Mouse (Mus musculus): Measurements from ENCODE around the gene Ttc12.

Gene Ttc12

GRCm38 (mm10) chr9:49485892-49486311, at the start of gene Ttc12:
TSS of gene Ttc12 (minus strand) at chr9:49486225.
- DNase-seq (ENCODE audit: low spot score), result peak; percentile 66

- DNase-seq (ENCODE audit: low spot score), result no peak
Measured at GRCm38 (mm10) chr9:49534958-49535357, 48.9 kb upstream of the Ttc12 start.

- DNase-seq (ENCODE audit: low spot score), result no peak
Measured at GRCm38 (mm10) chr9:49533912-49534491, 48.0 kb upstream of the Ttc12 start.

- DNase-seq (ENCODE audit: low spot score), result no peak
Measured at GRCm38 (mm10) chr9:49533455-49533854, 47.4 kb upstream of the Ttc12 start.

DNA sequence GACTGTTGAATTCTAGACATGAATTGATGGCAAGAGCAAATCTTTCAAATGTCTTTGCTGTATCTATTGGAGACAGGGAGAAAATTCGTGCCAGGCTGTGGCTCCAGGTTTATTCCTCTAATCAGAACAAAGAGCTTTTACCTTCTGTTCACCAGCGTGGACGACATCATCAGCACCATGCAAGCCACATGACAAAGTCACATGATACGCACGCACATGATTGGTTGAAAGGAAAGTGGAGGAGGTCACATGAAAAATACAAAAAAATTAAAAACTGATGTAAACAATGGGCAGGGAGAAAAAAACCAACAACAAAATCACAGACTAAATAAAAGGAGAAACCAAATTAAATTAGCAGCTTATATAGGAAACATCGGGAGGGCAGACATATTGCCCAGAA, 45.8 kb upstream of the Ttc12 start:
- no peak for DNase-seq (ENCODE audit: low spot score)

- no peak for DNase-seq (ENCODE audit: low spot score)
Measured at GRCm38 (mm10) chr9:49531257-49531656, 45.2 kb upstream of the Ttc12 start.

DNA sequence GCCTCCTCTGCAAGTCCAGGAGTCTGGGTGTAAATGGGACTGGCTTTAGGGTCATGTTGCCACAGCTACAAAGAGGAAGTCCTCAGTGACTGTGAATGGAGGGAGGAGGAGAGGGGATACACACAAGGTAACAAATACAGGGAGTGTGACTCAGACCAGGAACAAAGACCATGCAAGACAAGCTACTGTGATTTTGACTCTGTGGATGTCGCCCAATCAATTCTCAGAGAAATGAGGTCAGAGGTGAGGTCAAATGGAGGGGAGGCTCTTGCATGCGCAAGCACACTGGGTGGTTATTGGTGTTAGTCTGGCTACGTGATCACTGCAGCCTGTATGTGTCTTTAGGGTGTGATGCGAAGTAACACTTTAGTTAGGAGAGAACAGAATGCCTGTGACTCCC, 44.7 kb upstream of the Ttc12 start:
- DNase-seq (ENCODE audit: low spot score), result no peak

DNA sequence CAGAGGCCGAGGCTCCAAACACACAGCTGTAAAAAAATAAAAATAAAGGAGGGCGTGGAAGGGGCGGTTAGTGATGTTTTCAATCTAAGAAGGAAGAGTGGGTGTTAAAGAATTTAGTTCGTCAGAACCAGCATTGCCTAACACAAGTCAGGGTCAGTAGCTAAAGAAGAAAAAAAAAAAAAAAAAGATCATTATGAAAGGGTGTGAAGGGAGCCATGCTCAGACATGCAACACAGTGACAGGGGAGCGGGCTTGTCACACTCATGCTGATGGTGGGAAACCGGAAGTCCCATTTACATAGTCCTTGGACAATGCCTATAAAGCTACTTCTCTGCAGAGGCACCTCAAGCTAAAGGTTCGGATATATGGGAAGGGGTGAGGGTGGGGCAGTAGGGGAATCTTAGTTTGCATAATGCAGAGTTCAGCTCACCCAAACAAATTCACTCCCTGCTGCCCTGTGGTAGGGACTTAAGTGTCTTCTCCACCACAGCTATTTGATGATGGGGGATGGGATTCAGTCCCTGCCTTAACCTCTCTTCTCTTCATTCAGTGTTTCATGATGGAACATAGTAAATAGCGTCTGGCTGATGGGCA, 43.4 kb upstream of the Ttc12 start:
- DNase-seq (ENCODE audit: low spot score), result no peak

DNA sequence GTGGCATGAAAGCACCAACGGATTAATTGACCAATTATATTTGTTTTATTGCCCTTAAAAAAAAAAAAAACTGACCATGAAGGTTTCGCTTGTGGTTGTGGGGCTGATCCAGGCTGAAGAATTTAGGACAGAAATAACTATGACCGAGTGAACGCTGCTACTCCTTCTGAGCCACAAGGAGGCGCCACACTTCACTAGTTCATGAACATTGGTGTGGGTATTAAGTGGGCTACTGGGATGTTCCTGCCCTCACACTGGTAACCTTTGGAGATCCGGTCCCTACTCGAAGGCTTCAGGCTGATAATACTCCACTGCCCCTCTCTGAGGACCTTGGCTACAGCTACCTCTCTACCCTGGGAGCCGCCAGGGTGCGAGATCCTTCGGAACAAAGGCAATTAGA, 42.9 kb upstream of the Ttc12 start:
- no peak for DNase-seq (ENCODE audit: low spot score)

DNA sequence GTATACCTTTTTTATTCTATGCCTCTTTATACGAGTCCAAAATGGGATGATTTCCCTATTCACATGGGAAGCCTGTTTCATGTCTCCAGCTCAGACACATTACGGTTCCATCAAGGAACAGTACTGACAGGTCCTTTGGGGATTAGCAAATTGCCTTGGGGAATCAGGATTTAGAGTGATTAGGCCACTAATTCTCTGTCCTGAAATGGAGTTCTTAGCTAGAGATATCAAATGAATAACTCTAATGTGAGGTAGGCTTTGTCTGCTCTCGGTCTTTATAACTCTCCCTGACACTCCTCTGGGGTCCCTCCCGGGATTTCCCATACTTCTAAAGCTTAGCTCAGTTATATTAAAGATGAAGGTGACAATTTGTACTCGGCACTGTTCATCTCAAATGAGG, 42.0 kb upstream of the Ttc12 start:
- DNase-seq (ENCODE audit: low spot score), result no peak

DNA sequence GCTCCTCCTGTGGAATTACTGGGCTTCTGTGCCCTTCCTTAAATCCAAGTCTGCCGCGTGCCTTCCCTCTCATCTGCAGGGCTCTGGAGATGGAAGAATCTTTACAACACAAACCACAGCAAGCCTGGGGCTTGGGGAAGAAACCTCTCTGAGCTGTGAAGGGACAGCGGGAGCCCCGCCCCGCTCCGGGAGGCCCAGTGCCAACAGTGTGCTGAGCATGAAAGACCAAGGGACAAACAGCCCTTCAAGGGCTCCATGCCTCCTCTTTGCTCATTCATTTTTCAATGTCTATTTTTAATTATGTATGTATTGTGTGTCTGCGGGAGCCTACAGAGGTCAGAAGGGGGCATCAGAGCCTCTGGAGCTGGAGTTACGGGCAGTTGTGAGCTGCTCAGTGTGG, 41.3 kb upstream of the Ttc12 start:
- no peak for DNase-seq (ENCODE audit: low spot score)

DNA sequence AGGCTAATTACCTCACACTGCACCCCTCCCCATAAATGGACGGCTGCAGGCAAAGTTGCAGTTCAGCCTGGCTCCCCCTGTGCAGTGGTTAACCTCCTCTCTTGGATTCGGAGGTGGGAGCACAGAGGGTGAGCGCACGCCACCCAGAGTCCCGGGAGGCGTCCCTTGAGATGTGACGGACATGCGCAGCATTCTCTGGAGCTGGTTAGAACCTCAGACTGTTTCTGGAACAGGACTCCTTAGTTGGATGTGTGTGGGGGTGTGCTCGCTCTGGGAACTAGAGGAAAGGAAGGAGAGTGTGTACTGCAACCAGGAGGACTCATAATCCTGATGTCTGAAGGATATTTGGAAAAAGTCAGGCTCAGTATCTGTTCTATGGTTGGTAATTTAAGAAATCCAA, 38.7 kb upstream of the Ttc12 start:
- no peak for DNase-seq (ENCODE audit: low spot score)

GRCm38 (mm10) chr9:49523881-49524280, 37.9 kb upstream of the Ttc12 start:
- DNase-seq (ENCODE audit: low spot score), result no peak

DNA sequence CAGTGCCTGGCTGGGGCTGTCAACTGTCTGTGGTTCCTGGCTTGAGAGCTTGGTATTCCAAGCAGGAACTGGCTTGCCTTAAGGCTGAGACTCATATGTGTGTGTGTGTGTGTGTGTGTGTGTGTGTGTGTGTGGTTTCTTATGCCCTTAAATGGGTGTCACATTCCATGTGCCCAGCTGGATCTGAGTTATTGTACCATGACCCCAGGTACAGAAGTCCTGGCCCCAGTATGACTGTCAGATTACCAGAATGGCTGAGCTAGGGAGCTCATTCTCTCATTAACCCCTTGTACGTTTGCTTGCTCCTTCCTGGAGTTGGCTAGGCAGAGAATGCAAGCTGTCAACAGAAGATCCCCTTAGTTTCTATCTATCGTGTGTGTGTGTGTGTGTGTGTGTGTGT, 28.3 kb upstream of the Ttc12 start:
- no peak for DNase-seq (ENCODE audit: low spot score)

- DNase-seq (ENCODE audit: low spot score), result no peak
Measured at GRCm38 (mm10) chr9:49510666-49511065, 24.6 kb upstream of the Ttc12 start.

- DNase-seq (ENCODE audit: low spot score), result no peak
Measured at GRCm38 (mm10) chr9:49509628-49510027, 23.6 kb upstream of the Ttc12 start.

DNA sequence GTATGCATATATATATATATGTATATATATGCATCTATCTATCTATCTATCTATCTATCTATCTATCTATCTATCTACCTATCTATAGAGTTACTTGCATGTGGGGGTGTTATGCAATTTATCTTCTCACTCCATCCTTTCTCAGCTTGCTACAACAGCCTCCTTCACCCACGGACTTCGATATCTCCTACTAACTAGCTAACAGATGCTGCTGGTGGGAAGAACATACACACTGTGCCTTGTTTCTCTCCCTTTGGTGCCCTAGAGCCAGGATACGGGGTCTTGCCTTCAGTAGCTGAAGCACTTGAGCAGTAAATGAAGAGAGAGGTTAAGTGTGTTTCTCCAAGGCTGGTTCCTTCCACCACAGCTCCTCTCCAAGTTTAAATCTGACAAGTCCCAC, 23.1 kb upstream of the Ttc12 start:
- no peak for DNase-seq (ENCODE audit: low spot score)

GRCm38 (mm10) chr9:49507829-49508585, 22.0 kb upstream of the Ttc12 start:
- DNase-seq (ENCODE audit: low spot score), result no peak

DNA sequence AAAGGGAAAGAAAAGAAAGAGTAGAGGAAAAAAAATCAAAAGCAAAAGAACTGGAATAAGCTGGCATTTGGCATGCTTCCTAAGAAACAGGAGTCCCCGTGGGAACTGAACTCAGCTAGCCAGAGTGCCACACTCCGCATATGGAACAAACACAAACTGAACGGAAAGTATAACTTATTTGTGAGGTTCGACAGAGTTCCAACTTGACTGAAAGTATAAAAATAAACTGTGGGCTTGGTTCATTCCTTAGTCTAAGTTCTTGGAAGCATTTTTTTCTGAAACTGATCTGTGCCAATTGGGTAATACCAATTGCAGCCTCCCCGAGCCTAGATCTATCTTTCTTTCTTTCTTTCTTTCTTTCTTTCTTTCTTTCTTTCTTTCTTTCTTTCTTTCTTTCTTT, 18.6 kb upstream of the Ttc12 start:
- DNase-seq (ENCODE audit: low spot score), result no peak

DNA sequence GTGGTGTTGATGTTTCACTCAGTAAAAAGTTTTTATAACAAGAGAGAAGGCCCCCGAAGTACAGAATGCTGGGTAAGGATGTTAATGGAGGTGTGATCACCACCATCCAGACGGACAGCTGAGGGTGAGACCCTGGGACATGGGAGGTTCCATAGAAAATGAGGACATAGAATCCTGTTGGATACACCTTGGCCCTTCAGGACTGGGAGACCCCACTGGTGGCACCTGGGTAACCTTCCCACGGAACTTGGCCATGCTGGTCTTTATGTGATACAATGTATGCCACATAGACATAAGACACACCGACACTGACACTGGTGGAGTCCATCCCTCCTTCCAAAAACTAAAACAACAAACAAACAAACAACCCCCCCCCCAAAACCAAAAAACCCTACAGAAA, 16.2 kb upstream of the Ttc12 start:
- no peak for DNase-seq (ENCODE audit: low spot score)

DNA sequence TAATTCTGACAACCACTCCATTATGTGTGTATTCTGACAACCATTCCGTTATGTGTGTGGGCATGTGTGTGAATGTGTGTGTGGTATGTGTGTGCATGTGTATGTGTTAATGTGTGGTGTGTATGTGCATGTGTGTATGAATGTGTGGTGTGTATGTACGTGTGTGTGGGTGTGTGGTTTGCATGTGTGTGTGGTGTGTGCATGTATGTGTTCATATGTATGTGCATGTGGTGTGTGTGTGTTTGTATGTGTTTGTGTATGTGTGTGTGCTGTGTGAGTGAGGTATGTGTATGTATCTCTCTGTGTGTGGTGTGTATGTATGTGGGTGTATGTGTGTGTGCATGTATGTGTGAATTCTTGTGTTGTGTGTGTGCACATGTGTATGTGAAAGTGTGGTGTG, 13.9 kb upstream of the Ttc12 start:
- no peak for DNase-seq (ENCODE audit: low spot score)

GRCm38 (mm10) chr9:49493979-49494649, 8.1 kb upstream of the Ttc12 start:
- DNase-seq (ENCODE audit: low spot score), result peak; percentile 64

DNA sequence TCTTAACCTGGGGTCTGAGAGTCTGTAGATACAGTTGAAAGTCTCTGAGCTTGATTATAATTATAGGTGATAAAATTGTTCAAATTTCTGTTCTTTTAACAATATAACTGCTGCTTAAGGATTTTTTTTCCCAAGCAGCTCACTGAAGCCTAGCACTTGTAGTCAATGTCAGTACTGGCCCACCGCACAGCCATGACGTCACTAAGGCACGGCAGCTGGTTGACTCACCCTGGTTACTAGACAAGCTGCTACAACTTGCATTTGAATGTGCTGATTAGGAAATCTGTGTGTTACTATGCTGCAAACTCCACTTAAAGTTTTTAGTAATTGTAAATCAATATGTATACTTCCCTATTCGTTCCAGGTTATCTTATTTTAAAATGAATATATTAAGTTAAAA, 4.6 kb upstream of the Ttc12 start:
- no peak for DNase-seq (ENCODE audit: low spot score)
